Mouse (Mus musculus): ENCODE results near the gene Rprd1b. TPM values are rescaled to one million over a fixed set of nuclear protein-coding genes. Genes with fewer than 3 reads are reported as not detected.
A peak's percentile ranks its signal among the peaks of the same experiment; 100 is the strongest.

Gene Rprd1b
- polyA plus RNA-seq, 1 experiment from 2014 or later: 30.0 TPM

GRCm38 (mm10) chr2:158122814-158123213, 94.5 kb downstream of the Rprd1b start:
- ATAC-seq (ENCODE audit: low read depth) (no peak), DNase-seq (no peak)
- no peak overlapping the region for H3K4me2 ChIP-seq
- H3K9me3 ChIP-seq (replicated peaks): no peaks in the 10 kb centered on the region
- no peaks in the 10 kb centered on the region for H3K27me3 ChIP-seq
- no peak overlapping the region; the same call in 1 of the 2 replicates for H3K27ac ChIP-seq
- WGBS (ENCODE audit: insufficient replicate concordance): 83% methylated on average over 6 of the region's 6 CpGs
- no peak overlapping the region for H3K9ac ChIP-seq
- H3K36me3 ChIP-seq: peaks cover 100% of the 10 kb centered on the region
- no peak overlapping the region for H3K4me3 ChIP-seq (replicated peaks)
- peaks cover 45% of the 10 kb centered on the region for H3K4me1 ChIP-seq (replicated peaks)

GRCm38 (mm10) chr2:158127245-158127644, 98.9 kb downstream of the Rprd1b start:
- Histone ChIP-seq H3K4me3 (replicated peaks) (no peak overlapping the region), H3K4me2 (no peak overlapping the region), H3K4me1 (replicated peaks) (peaks cover 28% of the 10 kb centered on the region), H3K27ac (no peak overlapping the region), H3K9me3 (replicated peaks) (no peaks in the 10 kb centered on the region), H3K9ac (no peak overlapping the region), H3K27me3 (no peaks in the 10 kb centered on the region), H3K36me3 (peaks cover 100% of the 10 kb centered on the region)
- WGBS (ENCODE audit: insufficient replicate concordance): 89% methylated on average over 6 of the region's 6 CpGs
- DNase-seq (no peak), ATAC-seq (ENCODE audit: low read depth) (no peak)

- no peak overlapping the region for H3K4me2 ChIP-seq
- ATAC-seq (ENCODE audit: low read depth) (no peak), DNase-seq (no peak)
- H3K36me3 ChIP-seq: peaks cover 100% of the 10 kb centered on the region
- H3K9ac ChIP-seq: no peak overlapping the region
- no peaks in the 10 kb centered on the region for H3K27me3 ChIP-seq
- H3K9me3 ChIP-seq (replicated peaks): no peaks in the 10 kb centered on the region
- no peak overlapping the region for H3K27ac ChIP-seq
- H3K4me3 ChIP-seq (replicated peaks): no peak overlapping the region
- 84% methylated on average over 7 of the region's 7 CpGs for WGBS (ENCODE audit: insufficient replicate concordance)
- H3K4me1 ChIP-seq (replicated peaks): peaks cover 23% of the 10 kb centered on the region
Measured at GRCm38 (mm10) chr2:158127872-158128271, 99.6 kb downstream of the Rprd1b start.

DNA sequence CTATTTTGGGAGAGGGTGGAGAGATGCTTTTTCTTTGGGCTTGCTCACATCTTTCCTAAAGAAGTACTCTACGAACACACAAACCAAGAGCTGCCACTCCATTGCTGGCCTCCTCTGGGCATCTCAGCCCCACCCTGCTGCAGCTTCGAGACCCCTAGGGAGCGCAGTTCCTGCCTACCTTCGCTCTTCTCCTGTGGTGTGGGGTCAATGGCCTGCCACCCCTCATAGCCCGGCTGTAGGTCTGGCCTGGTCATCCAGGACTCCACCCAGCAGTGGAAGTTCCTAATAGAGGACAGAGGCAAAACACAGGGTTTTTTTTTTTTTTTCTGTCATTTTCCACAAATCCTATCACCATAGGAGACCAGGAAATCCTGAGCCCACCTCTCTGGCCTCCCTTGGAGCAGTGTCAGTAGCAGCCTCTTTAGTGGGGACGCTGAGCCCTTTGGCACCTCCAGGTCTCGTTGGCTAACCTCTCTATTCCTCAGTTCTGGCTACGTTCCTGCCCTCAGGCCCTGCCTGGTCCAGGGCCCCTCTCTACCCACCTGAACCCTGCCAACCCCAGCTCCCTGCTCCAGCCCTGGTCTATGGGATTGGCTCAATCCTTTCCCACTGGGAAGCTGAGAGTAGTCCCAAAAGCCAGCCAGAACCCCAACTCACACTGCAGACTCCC, 100.3 kb downstream of the Rprd1b start:
- H3K36me3 ChIP-seq: peaks cover 100% of the 10 kb centered on the region
- ATAC-seq (ENCODE audit: low read depth) (no peak), DNase-seq (no peak)
- peaks cover 26% of the 10 kb centered on the region for H3K4me1 ChIP-seq (replicated peaks)
- no peak overlapping the region for H3K4me2 ChIP-seq
- WGBS (ENCODE audit: insufficient replicate concordance): 84% methylated on average over 8 of the region's 8 CpGs
- H3K27ac ChIP-seq: no peak overlapping the region
- no peak overlapping the region for H3K9ac ChIP-seq
- no peaks in the 10 kb centered on the region for H3K27me3 ChIP-seq
- H3K4me3 ChIP-seq (replicated peaks): no peak overlapping the region
- H3K9me3 ChIP-seq (replicated peaks): no peaks in the 10 kb centered on the region

- Histone ChIP-seq H3K4me1 (replicated peaks) (peaks cover 34% of the 10 kb centered on the region), H3K9ac (peak overlapping the region; percentile 13; the same call in 1 of the 2 replicates), H3K36me3 (peaks cover 100% of the 10 kb centered on the region), H3K4me3 (replicated peaks) (no peak overlapping the region), H3K4me2 (no peak overlapping the region), H3K9me3 (replicated peaks) (no peaks in the 10 kb centered on the region), H3K27ac (no peak overlapping the region), H3K27me3 (no peaks in the 10 kb centered on the region)
- ATAC-seq (ENCODE audit: low read depth) (0 out of 2 replicates have a peak, but pooled peaks have one; percentile 8), DNase-seq (no peak)
- 84% methylated on average over 16 of the region's 16 CpGs for WGBS (ENCODE audit: insufficient replicate concordance)
Measured at GRCm38 (mm10) chr2:158129291-158130002, 101.2 kb downstream of the Rprd1b start.

GRCm38 (mm10) chr2:158130391-158130986, 102.2 kb downstream of the Rprd1b start:
- H3K4me3 ChIP-seq (replicated peaks): no peak overlapping the region
- H3K9me3 ChIP-seq (replicated peaks): no peaks in the 10 kb centered on the region
- peaks cover 40% of the 10 kb centered on the region for H3K4me1 ChIP-seq (replicated peaks)
- H3K4me2 ChIP-seq: no peak overlapping the region
- ATAC-seq (ENCODE audit: low read depth) (peak; percentile 39), DNase-seq (no peak)
- 66% methylated on average over 5 of the region's 5 CpGs for WGBS (ENCODE audit: insufficient replicate concordance)
- H3K36me3 ChIP-seq: peaks cover 100% of the 10 kb centered on the region
- H3K27me3 ChIP-seq: no peaks in the 10 kb centered on the region
- peak overlapping the region; percentile 58 for H3K27ac ChIP-seq
- H3K9ac ChIP-seq: no peak overlapping the region

DNA sequence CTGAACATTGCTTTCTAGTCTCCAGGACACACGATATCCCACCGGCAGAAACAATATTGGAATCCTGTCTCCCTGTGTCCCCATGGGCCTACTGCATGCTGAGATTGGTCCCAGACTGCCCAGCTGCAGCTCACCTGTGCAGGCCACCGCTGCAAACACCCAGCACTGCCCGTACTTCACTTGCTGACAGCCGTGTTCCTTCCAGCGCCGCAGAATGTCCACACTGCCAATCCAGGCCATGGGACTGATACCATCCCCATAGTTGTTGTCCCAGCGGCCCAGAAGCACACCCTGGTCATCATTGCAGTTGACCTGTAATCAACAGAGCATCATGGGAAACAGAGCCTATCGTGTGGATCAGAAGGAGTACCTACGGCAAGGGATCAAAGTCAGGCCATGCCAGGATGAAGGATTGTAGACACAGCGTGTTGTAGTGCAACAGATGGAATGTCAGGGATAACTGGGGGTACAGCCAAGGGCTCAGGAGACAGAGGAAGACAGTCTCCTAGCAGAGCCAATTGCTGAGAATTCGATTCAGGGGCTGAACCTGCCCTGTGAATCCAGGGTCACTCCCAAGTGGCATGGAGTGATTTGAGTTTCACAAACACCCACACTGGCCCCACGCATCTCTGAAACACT, 103.0 kb downstream of the Rprd1b start:
- Histone ChIP-seq H3K27me3 (no peaks in the 10 kb centered on the region), H3K36me3 (peaks cover 100% of the 10 kb centered on the region), H3K9me3 (replicated peaks) (no peaks in the 10 kb centered on the region), H3K4me3 (replicated peaks) (no peak overlapping the region), H3K9ac (no peak overlapping the region), H3K4me1 (replicated peaks) (peaks cover 49% of the 10 kb centered on the region), H3K4me2 (no peak overlapping the region), H3K27ac (no peak overlapping the region)
- ATAC-seq (ENCODE audit: low read depth) (no peak), DNase-seq (no peak)
- 86% methylated on average over 13 of the region's 13 CpGs for WGBS (ENCODE audit: insufficient replicate concordance)

DNA sequence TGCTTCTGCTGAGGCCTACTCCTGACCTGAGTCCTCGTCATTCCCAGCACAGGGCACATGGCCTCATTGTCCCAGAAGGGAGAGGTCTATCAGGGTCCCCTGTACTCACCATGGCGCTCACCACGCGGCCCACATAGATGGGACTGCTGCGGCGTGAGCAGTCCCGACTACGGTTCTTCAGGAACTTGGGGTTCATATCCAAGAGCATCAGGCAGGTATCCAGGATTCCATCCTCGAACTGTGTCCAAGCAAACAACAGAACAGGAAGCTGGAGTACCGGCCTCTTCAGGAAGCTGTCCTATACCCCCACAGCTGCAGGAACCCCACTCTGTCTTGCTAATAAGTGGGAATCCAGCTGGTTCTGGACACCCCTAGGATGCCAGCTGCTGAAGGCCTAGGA, 104.0 kb downstream of the Rprd1b start:
- Histone ChIP-seq H3K9me3 (replicated peaks) (no peaks in the 10 kb centered on the region), H3K27me3 (no peaks in the 10 kb centered on the region), H3K36me3 (peaks cover 100% of the 10 kb centered on the region), H3K4me2 (no peak overlapping the region), H3K9ac (no peak overlapping the region), H3K4me3 (replicated peaks) (no peak overlapping the region), H3K4me1 (replicated peaks) (peaks cover 54% of the 10 kb centered on the region), H3K27ac (no peak overlapping the region)
- ATAC-seq (ENCODE audit: low read depth) (no peak), DNase-seq (no peak)
- 83% methylated on average over 10 of the region's 10 CpGs for WGBS (ENCODE audit: insufficient replicate concordance)

GRCm38 (mm10) chr2:158133050-158133449, 104.8 kb downstream of the Rprd1b start:
- Histone ChIP-seq H3K4me3 (replicated peaks) (no peak overlapping the region), H3K9ac (no peak overlapping the region), H3K4me1 (replicated peaks) (peaks cover 54% of the 10 kb centered on the region), H3K27me3 (no peaks in the 10 kb centered on the region), H3K36me3 (peaks cover 100% of the 10 kb centered on the region), H3K27ac (no peak overlapping the region), H3K4me2 (no peak overlapping the region), H3K9me3 (replicated peaks) (no peaks in the 10 kb centered on the region)
- ATAC-seq (ENCODE audit: low read depth): no peak; the same call in 1 of the 2 replicates
- no peak for DNase-seq
- WGBS (ENCODE audit: insufficient replicate concordance): 28% methylated on average over 6 of the region's 6 CpGs

GRCm38 (mm10) chr2:158136205-158136604, 107.9 kb downstream of the Rprd1b start:
- peaks cover 100% of the 10 kb centered on the region for H3K36me3 ChIP-seq
- H3K4me3 ChIP-seq (replicated peaks): no peak overlapping the region
- 62% methylated on average over 7 of the region's 7 CpGs for WGBS (ENCODE audit: insufficient replicate concordance)
- no peak for DNase-seq
- no peak overlapping the region for H3K4me2 ChIP-seq
- H3K27me3 ChIP-seq: no peaks in the 10 kb centered on the region
- no peaks in the 10 kb centered on the region for H3K9me3 ChIP-seq (replicated peaks)
- H3K27ac ChIP-seq: peak overlapping the region; percentile 8; the same call in 1 of the 2 replicates
- H3K9ac ChIP-seq: no peak overlapping the region
- peaks cover 64% of the 10 kb centered on the region for H3K4me1 ChIP-seq (replicated peaks)
- ATAC-seq (ENCODE audit: low read depth): no peak

DNA sequence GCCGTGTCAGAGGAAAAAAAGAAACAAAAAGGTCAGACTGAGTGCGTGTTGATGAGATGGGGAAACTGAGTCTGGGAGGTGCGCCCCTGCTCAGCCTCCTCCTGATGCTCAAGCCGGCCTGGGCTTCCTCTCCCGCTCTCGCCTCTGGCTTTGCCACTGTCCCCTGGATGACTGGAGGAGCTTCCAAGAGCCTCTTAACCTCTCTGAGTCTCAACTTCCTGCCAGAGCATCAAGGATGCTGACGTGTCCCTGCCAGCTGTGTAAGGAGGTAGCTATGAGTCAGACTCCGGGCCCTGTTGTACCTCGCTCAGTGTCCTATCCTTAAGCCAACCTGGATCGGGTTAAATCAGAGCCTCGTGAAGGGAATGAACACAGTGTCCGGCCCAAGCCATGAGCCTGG, 109.5 kb downstream of the Rprd1b start:
- H3K4me1 ChIP-seq (replicated peaks): peaks cover 80% of the 10 kb centered on the region
- peaks cover 99% of the 10 kb centered on the region for H3K36me3 ChIP-seq

More for the DNA sequence above, 109.5 kb downstream of the Rprd1b start:
- Histone ChIP-seq H3K27ac (no peak overlapping the region), H3K4me3 (replicated peaks) (no peak overlapping the region), H3K4me2 (no peak overlapping the region), H3K9ac (no peak overlapping the region), H3K27me3 (no peaks in the 10 kb centered on the region), H3K9me3 (replicated peaks) (no peaks in the 10 kb centered on the region)
- ATAC-seq (ENCODE audit: low read depth): no peak
- DNase-seq: no peak
- WGBS (ENCODE audit: insufficient replicate concordance): 84% methylated on average over 12 of the region's 12 CpGs
